Mouse (Mus musculus) adrenal gland, postnatal 14 days (tissue): ENCODE measurements at regions not wholly inside any gene's neighbourhood (a gene's known extent, or its start where the extent isn't known, plus 50 kb on each side); places are given as distances from the start of the nearest gene placed in this dataset.

Experiments
- DNase-seq: peaks from one replicate; pipeline ENCODE4 v3.0.0; 2021; ENCODE audit warnings: mixed read lengths

DNA sequence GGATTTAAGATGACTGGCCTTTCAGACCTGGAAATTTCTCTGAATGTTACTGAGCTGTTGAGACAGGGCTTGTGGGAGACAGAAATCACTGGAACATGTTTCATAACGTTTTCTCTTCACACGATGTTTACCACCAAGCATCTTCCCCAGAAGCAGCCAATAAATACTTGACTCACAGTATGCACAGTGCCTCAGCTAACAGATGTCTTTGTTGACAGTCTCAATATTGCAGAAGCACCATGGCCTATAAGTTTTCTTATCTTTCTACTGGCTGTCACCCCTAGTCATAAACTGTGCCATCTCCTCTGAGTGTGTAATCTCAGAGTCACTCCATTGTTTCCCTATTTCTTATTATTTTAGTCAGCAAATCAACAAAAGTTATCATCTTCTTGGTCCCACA, 187.9 kb upstream of the Gm38303 start:
- DNase-seq = no peak

DNA sequence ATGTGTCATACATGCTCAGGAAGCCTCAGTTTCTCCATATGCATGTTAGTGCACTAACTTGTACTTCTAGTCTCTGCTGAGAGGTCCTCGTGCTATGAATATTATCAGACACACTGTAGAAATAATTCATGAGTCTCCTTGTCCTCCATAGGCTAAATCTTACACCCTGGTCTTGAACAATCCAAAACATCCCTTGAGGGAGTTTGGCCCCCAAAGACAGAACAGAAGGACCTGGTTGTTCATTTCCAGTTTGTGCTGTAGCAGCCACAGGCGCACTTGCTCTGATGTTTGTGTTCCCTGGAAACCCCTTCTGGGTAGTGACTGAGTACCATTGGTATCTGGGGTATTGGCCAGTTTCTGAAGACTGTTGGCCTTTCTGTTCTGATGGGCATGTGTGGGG, 176.7 kb upstream of the Gm38303 start:
- no peak for DNase-seq

DNA sequence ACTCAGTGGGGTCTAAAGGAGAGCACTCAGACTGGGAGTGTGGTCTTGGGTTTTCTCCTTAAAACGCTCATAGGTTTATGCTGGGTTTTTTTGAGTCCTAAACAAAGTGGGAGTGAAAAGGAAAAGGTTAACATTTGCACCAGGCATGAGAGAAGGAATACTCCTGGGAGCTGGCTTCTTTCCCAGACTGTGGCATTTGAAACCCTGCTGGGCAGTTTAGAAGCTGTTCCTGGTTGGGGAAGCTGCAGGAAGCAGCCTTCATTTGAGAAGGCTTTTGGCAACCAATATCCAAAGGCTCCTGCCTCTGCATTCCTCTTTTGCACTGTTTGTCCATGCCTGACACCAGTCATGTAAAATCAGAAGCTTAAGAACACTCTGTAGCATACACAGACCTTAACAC, 175.9 kb upstream of the Gm38303 start:
- peak; percentile 53 for DNase-seq
